Mouse (Mus musculus) B cell, adult 2 months (primary cell): ENCODE data around the gene Dydc2.
"Not testable (repeated sequence)": the region's sequence is repeated elsewhere in the genome, so short reads cannot be mapped to it uniquely, and the experiment has no call there.

Experiments used
- DNase-seq, 2 experiments: peaks; one replicate each; pipeline ENCODE4 v3.0.0; 2022

The Dydc2 gene

DNA sequence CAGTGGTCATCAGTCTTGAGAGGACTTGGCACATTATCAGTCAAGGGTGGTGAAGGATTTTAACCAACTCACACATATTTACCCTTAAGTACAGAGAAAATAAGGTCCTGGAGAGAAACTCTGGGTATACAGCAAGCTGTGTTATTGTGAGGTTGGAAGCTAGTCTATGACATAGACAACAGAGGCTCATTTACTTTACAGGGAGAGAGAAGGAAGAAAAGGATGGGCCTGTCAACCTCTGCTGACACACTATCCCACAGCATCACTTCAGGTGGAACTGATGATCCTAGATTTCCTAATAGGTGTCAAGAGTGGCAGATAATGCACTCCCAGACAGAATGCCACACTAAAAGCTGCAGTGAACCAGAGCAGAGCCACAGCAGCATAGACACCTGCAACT is at the start of gene Dydc2:
Dydc2 (minus strand) TSS at position 101 of the 400 bp plus-strand sequence.
- DNase-seq, result no peak

DNA sequence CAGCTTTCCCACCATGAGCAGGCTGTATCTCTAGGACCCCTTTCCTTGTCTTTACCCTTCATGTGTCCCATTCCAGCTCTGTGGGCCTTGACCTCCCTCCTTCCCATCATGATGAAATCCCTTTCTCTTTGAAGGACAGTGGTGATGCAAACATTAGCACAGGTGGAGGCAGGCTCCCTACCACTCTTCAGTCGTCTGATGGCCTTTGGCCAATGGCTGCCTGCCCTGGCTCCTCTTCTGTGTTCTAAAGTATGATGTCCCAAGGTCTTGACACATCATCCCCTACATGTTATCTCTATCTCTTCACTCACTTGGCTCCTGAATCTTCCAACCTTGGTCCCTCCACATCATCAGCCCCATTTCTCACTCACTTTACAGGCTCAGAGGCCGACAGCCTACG is 47.3 kb upstream of the Dydc2 start:
- DNase-seq, result no peak

DNA sequence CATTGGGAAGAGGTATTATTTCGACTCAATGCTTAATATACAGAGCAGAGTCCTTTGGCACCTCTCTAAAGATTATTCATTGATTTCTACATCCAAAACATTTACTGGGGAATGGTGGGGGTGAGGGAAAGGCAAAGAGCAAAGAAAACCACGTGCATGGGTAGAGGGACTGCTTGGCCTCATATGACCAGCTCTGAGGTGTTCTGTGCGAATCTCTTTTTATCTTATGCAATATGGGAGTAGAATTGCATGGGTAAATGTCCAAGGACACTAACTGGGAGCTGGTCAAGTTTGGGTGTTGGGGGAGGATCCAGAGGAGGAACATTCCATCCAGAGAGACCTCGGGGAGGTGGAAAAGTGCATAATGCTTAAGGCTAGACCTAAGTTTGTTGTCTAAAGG is 43.9 kb upstream of the Dydc2 start:
- DNase-seq, result no peak

GRCm38 (mm10) chr14:41111031-41111668 is 42.1 kb upstream of the Dydc2 start:
- no peak for DNase-seq

- no peak for DNase-seq
These were observed 35.9 kb upstream of the Dydc2 start, which contains the start of gene Mat1a for GRCm38 (mm10) chr14:41104853-41105444. Mat1a (plus strand) TSS chr14:41105035.

GRCm38 (mm10) chr14:41102269-41102668 is 33.3 kb upstream of the Dydc2 start:
- no peak for DNase-seq

GRCm38 (mm10) chr14:41101242-41101641 is 32.2 kb upstream of the Dydc2 start:
- DNase-seq, result no peak

DNA sequence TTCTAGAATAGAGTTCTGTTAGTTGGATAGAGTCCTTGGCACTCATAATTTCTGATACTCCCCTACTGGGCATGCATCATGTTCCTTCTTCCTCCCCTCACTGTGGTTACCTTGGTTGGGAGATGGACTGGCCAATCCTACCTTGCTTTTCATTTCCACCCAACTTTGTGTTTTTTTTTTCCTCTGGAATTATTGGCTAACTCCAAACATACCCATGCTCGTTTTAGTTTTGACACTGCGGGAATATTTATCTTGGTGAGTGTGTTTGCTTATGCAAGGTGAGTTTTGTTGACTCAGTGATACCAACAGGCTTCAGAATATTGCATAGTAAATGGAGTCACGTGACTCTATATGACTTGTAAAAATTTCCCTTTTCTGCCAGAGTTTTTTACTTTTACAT is 31.7 kb upstream of the Dydc2 start:
- no peak for DNase-seq

- DNase-seq, result no peak
These were observed 29.7 kb upstream of the Dydc2 start for GRCm38 (mm10) chr14:41098726-41099125.

GRCm38 (mm10) chr14:41096296-41096860 is 27.4 kb upstream of the Dydc2 start:
- DNase-seq, result no peak

- no peak for DNase-seq
These were observed 25.1 kb upstream of the Dydc2 start for GRCm38 (mm10) chr14:41094114-41094513.

GRCm38 (mm10) chr14:41090777-41091176 is 21.8 kb upstream of the Dydc2 start:
- DNase-seq, result peak; percentile 22 to 26

DNA sequence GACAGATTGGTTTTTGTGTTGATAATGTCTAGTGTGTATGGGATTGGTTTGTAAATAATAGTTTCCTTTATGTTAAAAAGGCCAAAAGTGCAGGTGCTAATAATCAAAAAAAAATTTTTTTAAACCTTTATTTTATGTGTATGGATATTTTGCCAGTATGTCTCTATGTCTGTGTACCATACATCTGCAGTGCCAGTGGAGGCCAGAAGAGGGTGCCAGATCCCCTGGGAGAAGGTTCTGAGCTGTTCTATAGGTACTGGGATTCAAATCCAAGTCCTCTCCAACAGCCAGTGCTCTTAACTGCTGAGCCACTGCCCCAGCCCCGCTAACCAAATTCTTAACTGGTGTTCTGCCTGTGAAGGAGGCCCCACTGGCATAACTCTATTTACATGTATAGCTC is 18.5 kb upstream of the Dydc2 start:
- DNase-seq, result peak; percentile 29 to 37

GRCm38 (mm10) chr14:41082408-41082807 is 13.4 kb upstream of the Dydc2 start:
- DNase-seq, result no peak

DNA sequence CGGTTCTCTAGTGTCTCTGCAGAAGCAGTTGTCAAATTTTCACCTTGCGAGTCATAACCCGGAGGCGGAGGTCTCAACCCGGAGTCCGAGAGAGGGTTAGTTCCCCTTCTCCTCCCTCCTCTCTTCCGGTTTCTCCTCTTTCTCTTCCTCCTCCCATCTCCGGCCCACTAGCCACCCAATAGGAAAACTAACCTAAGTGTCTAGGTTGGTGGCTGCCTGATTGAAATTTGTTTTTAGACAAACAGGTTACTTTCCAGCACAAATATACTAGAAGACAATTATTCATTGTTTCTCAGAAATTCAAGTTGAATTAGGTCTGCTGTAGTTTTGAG is 3.9 kb upstream of the Dydc2 start:
- DNase-seq, result no peak

GRCm38 (mm10) chr14:41072229-41072943 is 3.4 kb upstream of the Dydc2 start, which contains the start of gene Dydc1:
Dydc1 (plus strand) TSS chr14:41072911.
- peak; percentile 42 to 46 for DNase-seq

DNA sequence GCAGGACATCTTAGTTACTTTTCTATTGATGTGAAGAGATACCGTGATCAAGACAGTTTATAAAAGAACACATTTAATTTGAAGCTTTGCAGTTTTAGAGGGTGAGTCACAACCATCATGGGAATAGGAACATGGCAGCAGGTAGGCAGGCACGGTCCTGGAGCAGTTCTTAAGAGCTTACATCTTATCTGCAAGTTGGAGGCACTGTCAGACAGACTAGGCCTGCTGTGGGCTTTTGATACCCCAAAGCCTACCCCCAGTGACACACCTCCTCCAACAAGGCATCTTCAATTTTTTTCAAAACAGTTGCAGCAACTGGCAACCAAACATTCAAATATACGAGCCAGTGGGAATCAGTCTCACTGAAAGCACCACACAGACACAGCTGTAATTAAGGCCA is 1.3 kb upstream of the Dydc2 start:
- DNase-seq, result no peak

DNA sequence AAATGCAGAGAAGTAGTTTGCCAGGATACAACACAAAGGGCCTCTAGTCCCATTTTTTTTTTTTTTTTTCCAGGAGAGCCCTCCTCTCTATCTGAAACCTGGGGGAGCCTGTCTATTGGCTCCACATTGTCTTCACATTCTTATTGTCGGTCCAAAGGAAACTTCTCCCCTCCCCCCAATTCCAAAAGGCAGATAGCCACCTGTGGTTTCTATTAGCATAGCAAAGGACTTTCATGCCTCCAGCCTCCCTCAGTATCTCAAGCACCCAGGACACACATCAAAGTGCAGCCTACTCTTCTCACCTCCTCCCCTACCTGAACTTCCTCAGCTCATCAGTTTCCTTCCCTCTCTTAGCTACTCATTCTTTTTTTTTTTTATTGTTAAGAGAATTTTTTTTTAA is 2.6 kb downstream of the Dydc2 start:
- no peak for DNase-seq

DNA sequence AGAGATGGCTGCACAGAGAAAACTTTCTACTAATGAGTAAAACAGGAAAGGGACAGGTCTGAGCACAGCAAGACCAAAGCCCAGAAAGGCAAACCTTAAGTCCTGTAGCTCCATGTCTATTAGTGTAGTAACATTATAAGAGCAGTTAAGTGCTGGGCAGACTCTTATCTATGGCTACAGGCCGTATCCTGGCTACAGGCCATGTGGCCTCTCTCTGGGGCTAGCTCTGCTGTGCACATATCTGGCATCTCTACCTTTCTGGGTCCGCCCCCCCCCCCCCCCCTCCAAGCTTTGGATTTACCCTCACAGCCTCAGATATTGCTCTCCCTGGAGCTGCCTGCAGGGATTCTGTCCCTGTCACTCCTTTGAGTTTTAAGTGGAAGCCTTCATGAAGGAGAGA is 3.8 kb downstream of the Dydc2 start:
- no peak for DNase-seq

- not testable (repeated sequence) for DNase-seq
These were observed 15.8 kb downstream of the Dydc2 start for GRCm38 (mm10) chr14:41053190-41053589.

DNA sequence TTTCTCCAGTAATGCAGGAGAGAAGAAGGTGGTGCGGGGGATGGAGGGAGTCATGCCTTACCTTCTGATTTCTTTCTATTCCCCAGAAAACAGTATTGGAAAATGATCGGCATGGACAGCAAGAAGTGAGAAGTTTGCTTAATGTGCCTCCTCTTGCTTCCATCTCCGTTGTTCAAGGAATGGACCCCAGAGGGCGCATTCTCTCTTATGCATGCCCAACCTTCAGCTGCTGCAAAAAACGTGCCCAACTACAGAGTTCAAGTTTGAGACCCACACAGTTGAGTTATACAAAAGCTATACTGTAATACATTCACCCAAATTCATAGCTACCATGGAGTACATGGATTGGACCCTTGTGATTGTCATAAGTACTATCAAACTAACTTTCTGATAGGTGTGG is 16.5 kb downstream of the Dydc2 start:
- DNase-seq, result no peak

- DNase-seq, result no peak
These were observed 18.5 kb downstream of the Dydc2 start for GRCm38 (mm10) chr14:41050471-41050870.

DNA sequence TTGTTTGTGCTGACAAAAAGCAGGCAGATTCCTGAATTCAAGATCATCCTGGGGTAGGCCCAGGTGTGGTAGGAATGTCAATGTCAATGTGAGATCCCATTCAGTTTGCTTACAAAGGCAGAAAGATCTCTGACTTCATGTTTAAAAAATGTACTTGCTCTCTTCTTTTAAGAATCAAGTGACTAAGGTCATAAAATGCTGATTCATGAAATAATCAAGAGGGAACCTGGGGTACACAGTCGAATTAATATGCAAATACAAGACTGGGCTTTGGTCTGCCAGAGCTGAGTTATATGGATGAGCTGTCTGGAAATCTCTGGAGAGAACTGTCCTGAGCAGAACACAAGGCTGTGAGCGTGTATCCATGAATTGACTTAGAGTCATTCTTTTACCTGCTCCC is 21.6 kb downstream of the Dydc2 start:
- no peak for DNase-seq
